10 mouse cellular contexts compared by ENCODE assay signal in genomic region chr4:117651626-117652101, GRCm38 (mm10). TPM values are rescaled to one million over a fixed set of nuclear protein-coding genes. Genes with fewer than 3 reads are reported as not detected.
DNase-seq lines count a peak whose midpoint lies in the region; ATAC-seq lines count a peak whose summit lies in the region.
"Had no signal": no experiment of that assay in that cellular context is flagged by ENCODE, and none has a peak within 500 bp of the region (broad histone marks: within the 10 kb centered on the region; RNA-seq: fewer than 3 reads in every experiment).

No protein-coding gene starts in this region.

- H3K36me3 ChIP-seq in forebrain, embryonic 16.5 days (ENCODE audit: control insufficient read depth, insufficient read depth), result no peaks in the 10 kb centered on the region
- 0 out of 2 replicates have a peak, but pooled peaks cover 5% of the 10 kb centered on the region for H3K36me3 ChIP-seq in midbrain, embryonic 13.5 days

- WGBS in forebrain, embryonic 16.5 days, result 13% methylated on average over 8 of the region's 8 CpGs
- 18% methylated on average over 8 of the region's 8 CpGs for WGBS in midbrain, embryonic 13.5 days

- DNase-seq in cerebellum, adult 9-11 months, result peak; percentile 41
- no peak for DNase-seq in cerebellum, adult 8-10 months
- peak; percentile 46 to 48 for DNase-seq in left cerebral cortex, postnatal 14 days (ENCODE audit: low spot score in 2 of 2)
- DNase-seq in left cerebral cortex, adult 18-20 months (ENCODE audit: low spot score in 2 of 2), result no peak
- no peak for DNase-seq in thymus, adult 18-20 months

- ATAC-seq in forebrain, embryonic 16.5 days, result peak; percentile 62
- no peak for ATAC-seq in midbrain, embryonic 13.5 days
- ATAC-seq in megakaryocyte-erythroid progenitor cell, adult 5-6 weeks (replicated peaks; ENCODE audit: low FRiP score, low TSS enrichment, poor library complexity, severe bottlenecking), result no peak

- no peak overlapping the region for H3K4me3 ChIP-seq in forebrain, embryonic 16.5 days (replicated peaks; ENCODE audit: low read length)
- no peak overlapping the region for H3K4me3 ChIP-seq in midbrain, embryonic 13.5 days (replicated peaks)
- H3K4me3 ChIP-seq: embryonic facial prominence, embryonic 12.5 days; heart, embryonic 15.5 days had no signal

- H3K4me1 ChIP-seq in forebrain, embryonic 16.5 days (replicated peaks; ENCODE audit: control insufficient read depth, insufficient read depth, low read length), result peaks cover 47% of the 10 kb centered on the region
- H3K4me1 ChIP-seq in midbrain, embryonic 13.5 days (replicated peaks), result peaks cover 91% of the 10 kb centered on the region

- H3K4me2 ChIP-seq in forebrain, embryonic 16.5 days (ENCODE audit: low read length), result no peak overlapping the region
- H3K4me2 ChIP-seq in midbrain, embryonic 13.5 days (replicated peaks), result no peak overlapping the region
- H3K4me2 ChIP-seq: embryonic facial prominence, embryonic 12.5 days; heart, embryonic 15.5 days had no signal

- no peak overlapping the region for H3K27ac ChIP-seq in forebrain, embryonic 16.5 days (ENCODE audit: low read length)
- peak overlapping the region; percentile 60 for H3K27ac ChIP-seq in midbrain, embryonic 13.5 days
- H3K27ac ChIP-seq: embryonic facial prominence, embryonic 12.5 days; heart, embryonic 15.5 days had no signal

- no peak overlapping the region for H3K9ac ChIP-seq in forebrain, embryonic 16.5 days (replicated peaks; ENCODE audit: low read depth, low read length)
- no peak overlapping the region for H3K9ac ChIP-seq in midbrain, embryonic 13.5 days (replicated peaks)
- H3K9ac ChIP-seq: embryonic facial prominence, embryonic 12.5 days; heart, embryonic 15.5 days had no signal

- no peaks in the 10 kb centered on the region for H3K27me3 ChIP-seq in forebrain, embryonic 16.5 days (replicated peaks; ENCODE audit: control insufficient read depth, insufficient read depth, low read length)
- no peaks in the 10 kb centered on the region for H3K27me3 ChIP-seq in midbrain, embryonic 13.5 days
- H3K27me3 ChIP-seq: embryonic facial prominence, embryonic 12.5 days; heart, embryonic 15.5 days had no signal

- no peaks in the 10 kb centered on the region for H3K9me3 ChIP-seq in forebrain, embryonic 16.5 days (ENCODE audit: control insufficient read depth, low read length)
- H3K9me3 ChIP-seq in midbrain, embryonic 13.5 days, result no peaks in the 10 kb centered on the region
- H3K9me3 ChIP-seq: embryonic facial prominence, embryonic 12.5 days; heart, embryonic 15.5 days had no signal

- intact Hi-C loops in left cerebral cortex, postnatal 14 days (cut with DNase I), result no loop called here

RNA-seq across cellular contexts. Expression of gene Dmap1, which starts 30.4 kb away (rescaled TPM):
- total RNA-seq in left cerebral cortex, postnatal 14 days (2021), result 10 to 100 TPM; 35.9 to 36.0 TPM
- 10 to 100 TPM; 38.8 to 39.6 TPM for total RNA-seq in left cerebral cortex, adult 18-20 months (2021)
- 80.1 and 80.4 TPM in 2 replicates for polyA plus RNA-seq in forebrain, embryonic 16.5 days (2015; fragmentation: Nextera tagmentation; extraction: Ambion mirVana)
- 77.8 and 78.2 TPM in 2 replicates for polyA plus RNA-seq in midbrain, embryonic 13.5 days (2015; fragmentation: Nextera tagmentation; extraction: Ambion mirVana)
- 28.2 and 41.6 TPM in 2 replicates for total RNA-seq in megakaryocyte-erythroid progenitor cell, adult 5-6 weeks (2014; fragmentation: Nextera tagmentation)
- 28.0 and 34.6 TPM in 2 replicates for total RNA-seq in megakaryocyte-erythroid progenitor cell, adult 5-6 weeks (2017)

Comparison
In these comparisons a context has a peak if more than half of its experiments do, and no peak if none do; other contexts are left out.
1. DNase-seq: peak in cerebellum, adult 9-11 months (single experiment) and left cerebral cortex, postnatal 14 days (2 of 2); none in cerebellum, adult 8-10 months (single experiment), left cerebral cortex, adult 18-20 months (0 of 2) and thymus, adult 18-20 months (0 of 2).